ENCODE assay signal across 28 mouse cellular contexts in the genomic region with DNA sequence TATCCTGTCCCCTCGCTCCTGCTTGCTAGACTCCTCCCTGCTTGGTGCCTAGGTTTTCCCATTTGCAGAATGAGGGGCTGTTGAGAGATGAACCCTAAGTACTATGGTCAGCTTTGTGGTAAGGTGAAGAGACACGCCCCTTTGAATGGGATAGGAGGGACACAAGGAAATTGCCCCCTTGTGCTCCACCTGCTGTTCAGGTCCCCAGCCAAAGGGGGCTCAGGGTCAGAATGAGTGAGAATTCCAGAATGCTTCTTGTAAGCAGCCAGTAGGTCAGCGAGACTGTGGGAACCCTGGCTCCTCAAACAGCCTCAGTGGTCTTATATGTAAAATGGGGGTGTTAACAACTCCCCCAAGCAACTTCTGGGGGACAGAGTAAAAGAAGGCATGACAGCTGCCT. TPM values are rescaled to one million over a fixed set of nuclear protein-coding genes. Genes with fewer than 3 reads are reported as not detected.
A peak's percentile ranks its signal among the peaks of the same experiment; 100 is the strongest.
DNase-seq lines count a peak whose midpoint lies in the region; ATAC-seq and TF ChIP-seq lines count a peak whose summit lies in the region.
"Had no signal": no experiment of that assay in that cellular context is flagged by ENCODE, and none has a peak within 500 bp of the region (broad histone marks: within the 10 kb centered on the region; RNA-seq: fewer than 3 reads in every experiment).

No protein-coding gene starts in this region.

- H3K4me3 ChIP-seq in hindbrain, embryonic 13.5 days: no peak overlapping the region
- H3K4me3 ChIP-seq in hindbrain, embryonic 14.5 days (replicated peaks; ENCODE audit: low read length): no peak overlapping the region
- H3K4me3 ChIP-seq in testis, adult 2 months (ENCODE audit: control insufficient read depth, low read depth, low read length): no peak overlapping the region
- H3K4me3 ChIP-seq: erythroblast, embryonic 14.5 days; gastrocnemius, adult 2 months; limb, embryonic 10.5 days; limb, embryonic 15.5 days; liver, embryonic 13.5 days; midbrain, embryonic 13.5 days had no signal

- H3K27ac ChIP-seq in hindbrain, embryonic 13.5 days: no peak overlapping the region
- H3K27ac ChIP-seq in hindbrain, embryonic 14.5 days: no peak overlapping the region
- H3K27ac ChIP-seq in testis, adult 2 months (ENCODE audit: control insufficient read depth, insufficient read depth, low read depth, low read length): peak overlapping the region; percentile 72
- H3K27ac ChIP-seq: gastrocnemius, adult 2 months; limb, embryonic 10.5 days; limb, embryonic 15.5 days; liver, embryonic 13.5 days; macrophage had no signal

- H3K36me3 ChIP-seq in hindbrain, embryonic 13.5 days: peaks cover 18% of the 10 kb centered on the region
- H3K36me3 ChIP-seq in hindbrain, embryonic 14.5 days (replicated peaks; ENCODE audit: control insufficient read depth, insufficient read depth): peaks cover 21% of the 10 kb centered on the region
- H3K36me3 ChIP-seq in testis, adult 2 months (ENCODE audit: control insufficient read depth, insufficient read depth, low read length): no peaks in the 10 kb centered on the region
- H3K36me3 ChIP-seq: G1E; limb, embryonic 10.5 days; liver, embryonic 13.5 days had no signal

- peaks cover 75% of the 10 kb centered on the region for H3K4me1 ChIP-seq in hindbrain, embryonic 13.5 days (replicated peaks)
- peaks cover 21% of the 10 kb centered on the region; the same call in 1 of the 2 replicates for H3K4me1 ChIP-seq in hindbrain, embryonic 14.5 days (replicated peaks; ENCODE audit: control insufficient read depth, insufficient read depth, low read length)
- H3K4me1 ChIP-seq in testis, adult 2 months (ENCODE audit: control insufficient read depth, insufficient read depth, low read length): peaks cover 21% of the 10 kb centered on the region
- H3K4me1 ChIP-seq: liver, embryonic 13.5 days had no signal

- no peak for TF ChIP-seq POLR2A in testis, adult 2 months (IDR thresholded peaks at IDR 0.05; ENCODE audit: control insufficient read depth, low read depth, low read length)

- H3K9ac ChIP-seq in hindbrain, embryonic 13.5 days: 0 out of 2 replicates have a peak overlapping the region, but pooled peaks have one; percentile 56
- H3K9ac ChIP-seq in hindbrain, embryonic 14.5 days: no peak overlapping the region
- H3K9ac ChIP-seq: limb, embryonic 15.5 days; liver, embryonic 13.5 days; midbrain, embryonic 13.5 days had no signal

- 55% methylated on average over 3 of the region's 3 CpGs for WGBS in hindbrain, embryonic 13.5 days
- 68% methylated on average over 3 of the region's 3 CpGs for WGBS in hindbrain, embryonic 14.5 days

- no peak for DNase-seq in hindbrain, embryonic 14.5 days (ENCODE audit: low spot score)
- no peak for DNase-seq in testis, postnatal 14 days (ENCODE audit: low spot score)
- peak; percentile 59 for DNase-seq in ZHBTc4 (ENCODE audit: low read depth, low spot score)
- DNase-seq in spleen, postnatal 14 days (ENCODE audit: low spot score in 2 of 2): no peak
- DNase-seq: B cell, adult 2 months; gastrocnemius, postnatal 36 days; heart, postnatal 36 days; kidney, adult 11 months; kidney, postnatal 25 days; liver, embryonic 13.5 days; lung, adult 18-20 months; spleen, adult 18-20 months had no signal

- no peak for TF ChIP-seq CTCF in testis, adult 2 months (IDR thresholded peaks at IDR 0.05; ENCODE audit: control insufficient read depth, insufficient read depth, insufficient replicate concordance, low read depth, low read length)

- ATAC-seq in hindbrain, embryonic 13.5 days (ENCODE audit: low FRiP score): no peak
- no peak for ATAC-seq in hindbrain, embryonic 14.5 days (ENCODE audit: low FRiP score)
- ATAC-seq: forebrain, embryonic 16.5 days; inflammation-experienced regulatory T-cells, adult 6 months; lung, postnatal 0 days; midbrain, embryonic 13.5 days; Patski had no signal

- H3K9me3 ChIP-seq in hindbrain, embryonic 13.5 days: no peaks in the 10 kb centered on the region
- H3K9me3 ChIP-seq in hindbrain, embryonic 14.5 days (ENCODE audit: control insufficient read depth, low read length): no peaks in the 10 kb centered on the region
- H3K9me3 ChIP-seq: limb, embryonic 10.5 days; limb, embryonic 15.5 days; liver, embryonic 13.5 days; midbrain, embryonic 13.5 days had no signal

- no peak overlapping the region for H3K4me2 ChIP-seq in hindbrain, embryonic 13.5 days
- H3K4me2 ChIP-seq in hindbrain, embryonic 14.5 days (replicated peaks): no peak overlapping the region
- H3K4me2 ChIP-seq: heart, embryonic 11.5 days; limb, embryonic 15.5 days; liver, embryonic 13.5 days; midbrain, embryonic 13.5 days had no signal

- peaks cover 65% of the 10 kb centered on the region for H3K27me3 ChIP-seq in hindbrain, embryonic 13.5 days
- peaks cover 36% of the 10 kb centered on the region for H3K27me3 ChIP-seq in hindbrain, embryonic 14.5 days (ENCODE audit: control insufficient read depth, insufficient read depth, low read length)
- no peaks in the 10 kb centered on the region for H3K27me3 ChIP-seq in testis, adult 2 months (ENCODE audit: control insufficient read depth, insufficient read depth, low read length)

RNA-seq across cellular contexts. Expression of a gene that starts 13.5 kb away (rescaled TPM):
- polyA plus RNA-seq in hindbrain, embryonic 13.5 days (2015; fragmentation: Nextera tagmentation; extraction: Ambion mirVana): 34.5 and 34.8 TPM in 2 replicates
- 53.9 and 64.1 TPM in 2 replicates for polyA plus RNA-seq in hindbrain, embryonic 14.5 days (2014; fragmentation: Nextera tagmentation; extraction: Ambion mirVana)
- polyA plus RNA-seq in testis, adult 2 months (2012; rRNA removed): 38.6 and 46.0 TPM in 2 replicates
- polyA plus RNA-seq: erythroblast, embryonic 14.5 days had no signal

RNA-seq across cellular contexts. Expression of a gene that starts 49.6 kb away (rescaled TPM):
- 0.14 TPM in 2 replicates for polyA plus RNA-seq in hindbrain, embryonic 13.5 days (2015; fragmentation: Nextera tagmentation; extraction: Ambion mirVana)
- 0.31 and 0.74 TPM in 2 replicates for polyA plus RNA-seq in hindbrain, embryonic 14.5 days (2014; fragmentation: Nextera tagmentation; extraction: Ambion mirVana)
- 20.0 and 20.9 TPM in 2 replicates for polyA plus RNA-seq in testis, adult 2 months (2012; rRNA removed)
- polyA plus RNA-seq: forebrain, embryonic 11.5 days; lung, postnatal 0 days; macrophage; neural tube, embryonic 11.5 days had no signal

RNA-seq across cellular contexts. Expression of a gene that starts 51.5 kb away (rescaled TPM):
- 0.14 and 0.25 TPM in 2 replicates for polyA plus RNA-seq in hindbrain, embryonic 13.5 days (2015; fragmentation: Nextera tagmentation; extraction: Ambion mirVana)
- polyA plus RNA-seq in hindbrain, embryonic 14.5 days (2014; fragmentation: Nextera tagmentation; extraction: Ambion mirVana): 0.16 and 0.32 TPM in 2 replicates
- polyA plus RNA-seq in testis, adult 2 months (2012; rRNA removed): 0.23 and 0.36 TPM in 2 replicates
- polyA plus RNA-seq: erythroblast, embryonic 14.5 days; limb, embryonic 10.5 days; neural tube, embryonic 11.5 days; Patski had no signal

Comparison
In these comparisons a context has a peak if more than half of its experiments do, and no peak if none do; other contexts are left out.
1. RNA of a gene that starts 49.6 kb away (polyA plus RNA-seq): 20.0 to 20.9 TPM in testis, adult 2 months; 0.31 to 0.74 TPM in hindbrain, embryonic 14.5 days and 0.14 TPM in hindbrain, embryonic 13.5 days; every median in the first group is over 10 times any median in the second.